Mouse (Mus musculus) stomach, postnatal 0 days (tissue): ENCODE measurements around the gene Syde2. TPM values are rescaled to one million over a fixed set of nuclear protein-coding genes. Genes with fewer than 3 reads are reported as not detected.
A peak's percentile ranks its signal among the peaks of the same experiment; 100 is the strongest.

Experiments used
- ATAC-seq: fragments of 200-750 bp; cut with Nextera tagmentation; 2 replicates; pipeline ENCODE4 v1.8.0; 2017; ENCODE audit not compliant: low FRiP score, low TSS enrichment
- DNase-seq: peaks from one replicate; pipeline ENCODE4 v3.0.0-alpha.2; 2016; ENCODE audit warnings: low spot score
- H3K27ac ChIP-seq: fragments of 300-500 bp; sonication (generic); replicated peaks from 2 replicates; pipeline ENCODE4 v1.5.1; 2014; ENCODE audit warnings: mild to moderate bottlenecking, control low read depth
- H3K27me3 ChIP-seq: fragments of 300-500 bp; sonication (generic); 2 replicates; pipeline ENCODE4 v1.6.1; 2014; ENCODE audit warnings: low read length; ENCODE audit not compliant: control insufficient read depth, insufficient read depth
- H3K36me3 ChIP-seq: fragments of 300-500 bp; sonication (generic); 2 replicates; pipeline ENCODE4 v1.6.1; 2014; ENCODE audit warnings: low read length, mixed read lengths; ENCODE audit not compliant: control insufficient read depth, insufficient read depth
- H3K4me1 ChIP-seq: fragments of 300-500 bp; sonication (generic); replicated peaks from 2 replicates; pipeline ENCODE4 v1.6.1; 2014; ENCODE audit warnings: antibody characterized with exemption; ENCODE audit not compliant: control insufficient read depth, insufficient read depth
- H3K4me2 ChIP-seq: fragments of 300-500 bp; sonication (generic); replicated peaks from 2 replicates; pipeline ENCODE4 v1.6.1; 2014; ENCODE audit warnings: low read depth, mild to moderate bottlenecking, control low read depth, moderate library complexity
- H3K4me3 ChIP-seq: fragments of 300-500 bp; sonication (generic); 2 replicates; pipeline ENCODE4 v1.5.1; 2014; ENCODE audit warnings: low read depth, low read length, control low read depth
- H3K9ac ChIP-seq: fragments of 300-500 bp; sonication (generic); 2 replicates; pipeline ENCODE4 v1.6.1; 2014; ENCODE audit warnings: mild to moderate bottlenecking, low read length, control low read depth, mixed read lengths
- H3K9me3 ChIP-seq: fragments of 300-500 bp; sonication (generic); 2 replicates; pipeline ENCODE4 v1.6.1; 2016; ENCODE audit warnings: low read length; ENCODE audit not compliant: control insufficient read depth
- CTCF ChIP-seq: IDR thresholded peaks from 2 replicates; pipeline ENCODE4 v1.5.1; 2016; ENCODE audit warnings: antibody characterized with exemption, low read depth, mild to moderate bottlenecking, moderate library complexity
- EP300 ChIP-seq: optimal IDR thresholded peaks from 2 replicates; pipeline ENCODE3; 2016; ENCODE audit warnings: antibody characterized with exemption
- whole genome bisulfite sequencing: fragments of 180-500 bp; shearing (Covaris S2); extraction: QIAGEN DNeasy Blood & Tissue Kit; methylation state at CpG from one replicate; pipeline ENCODE4 v1.1.7; 2014; 5-methylcytosine and 5-hydroxymethylcytosine counted together
- polyA plus RNA-seq: library from polyadenylated mRNA; unstranded; fragments of >200 nt; fragmentation: Nextera tagmentation; extraction: Ambion mirVana; gene quantifications from 2 replicates; pipeline ENCODE4 v1.2.1, GENCODE M21; 2015

Syde2 gene
- 1.4 and 1.6 TPM in 2 replicates for polyA plus RNA-seq

- TF ChIP-seq EP300 (no peak), CTCF (no peak)
- Histone ChIP-seq H3K4me2 (peak within 1 kb of the TSS; percentile 86), H3K9ac (peak within 1 kb of the TSS; percentile 78), H3K27ac (peak within 1 kb of the TSS; percentile 97), H3K27me3 (no peaks in the 10 kb centered on the region), H3K4me1 (0 out of 2 replicates have a peak, but pooled peaks cover 2% of the 10 kb centered on the region), H3K36me3 (no peaks in the 10 kb centered on the region), H3K4me3 (peak within 1 kb of the TSS; percentile 62), H3K9me3 (no peaks in the 10 kb centered on the region)
- DNase-seq = peak; percentile 90
- WGBS = 1% methylated on average over 47 of the region's 65 CpGs
- ATAC-seq = peak; percentile 78
Measured at GRCm38 (mm10) chr3:145987268-145987969, at the start of gene Syde2. TSS of gene Syde2 (plus strand) at chr3:145987870.

- 16% methylated on average over 49 of the region's 50 CpGs for WGBS
- TF ChIP-seq EP300 (no peak), CTCF (no peak)
- no peaks in the 10 kb centered on the region for H3K27me3 ChIP-seq
- H3K4me1 ChIP-seq = 0 out of 2 replicates have a peak, but pooled peaks cover 5% of the 10 kb centered on the region
- no peaks in the 10 kb centered on the region for H3K9me3 ChIP-seq
- H3K27ac ChIP-seq = peak overlapping the region; percentile 71
- ATAC-seq = peak; percentile 4; the same call in 1 of the 2 replicates
- H3K9ac ChIP-seq = peak overlapping the region; percentile 85
- H3K4me3 ChIP-seq = peak overlapping the region; percentile 88
- H3K4me2 ChIP-seq = peak overlapping the region; percentile 78
- H3K36me3 ChIP-seq = peaks cover 8% of the 10 kb centered on the region; the same call in 1 of the 2 replicates
- no peak for DNase-seq
Measured at GRCm38 (mm10) chr3:145938405-145939349, 49.0 kb upstream of the Syde2 start.

GRCm38 (mm10) chr3:145939402-145939801 is 48.3 kb upstream of the Syde2 start:
- Histone ChIP-seq H3K27me3 (no peaks in the 10 kb centered on the region), H3K36me3 (peaks cover 8% of the 10 kb centered on the region), H3K9ac (peak overlapping the region; percentile 23; the same call in 1 of the 2 replicates), H3K9me3 (no peaks in the 10 kb centered on the region), H3K4me2 (peak overlapping the region; percentile 78), H3K4me3 (0 out of 2 replicates have a peak overlapping the region, but pooled peaks have one; percentile 88), H3K27ac (no peak overlapping the region), H3K4me1 (0 out of 2 replicates have a peak, but pooled peaks cover 5% of the 10 kb centered on the region)
- no peak for DNase-seq
- ATAC-seq = no peak
- no peak for TF ChIP-seq EP300
- TF ChIP-seq CTCF = no peak
- 75% methylated on average over 12 of the region's 12 CpGs for WGBS

- peak overlapping the region; percentile 78; the same call in 1 of the 2 replicates for H3K4me2 ChIP-seq
- H3K27me3 ChIP-seq = no peaks in the 10 kb centered on the region
- TF ChIP-seq EP300 (no peak), CTCF (no peak)
- H3K36me3 ChIP-seq = peaks cover 9% of the 10 kb centered on the region
- no peak overlapping the region for H3K9ac ChIP-seq
- H3K4me3 ChIP-seq = no peak overlapping the region
- 0 out of 2 replicates have a peak, but pooled peaks cover 5% of the 10 kb centered on the region for H3K4me1 ChIP-seq
- H3K27ac ChIP-seq = no peak overlapping the region
- DNase-seq (no peak), ATAC-seq (no peak)
- no peaks in the 10 kb centered on the region for H3K9me3 ChIP-seq
- WGBS = 62% methylated on average over 4 of the region's 4 CpGs
Measured at GRCm38 (mm10) chr3:145939971-145940370, 47.7 kb upstream of the Syde2 start.

GRCm38 (mm10) chr3:145941971-145942370 is 45.7 kb upstream of the Syde2 start:
- ATAC-seq (peak; percentile 49), DNase-seq (peak; percentile 80)
- 0 out of 2 replicates have a peak, but pooled peaks cover 5% of the 10 kb centered on the region for H3K4me1 ChIP-seq
- WGBS = 7% methylated on average over 3 of the region's 3 CpGs
- H3K27ac ChIP-seq = no peak overlapping the region
- TF ChIP-seq EP300 (no peak), CTCF (peak; percentile 93)
- H3K27me3 ChIP-seq = no peaks in the 10 kb centered on the region
- H3K4me3 ChIP-seq = no peak overlapping the region
- no peak overlapping the region for H3K9ac ChIP-seq
- H3K9me3 ChIP-seq = no peaks in the 10 kb centered on the region
- H3K36me3 ChIP-seq = peaks cover 9% of the 10 kb centered on the region
- H3K4me2 ChIP-seq = no peak overlapping the region
